Mouse (Mus musculus) liver, adult 2 months (tissue): ENCODE results near the gene Nudt17.

ENCODE experiments used
- CTCF ChIP-seq: fragments of 200-500 bp; IDR thresholded peaks from 2 replicates; pipeline ENCODE4 v1.5.1; 2011; ENCODE audit warnings: low read depth, low read length, control low read depth
- POLR2A ChIP-seq: fragments of 200-500 bp; IDR thresholded peaks from 2 replicates; pipeline ENCODE4 v1.6.1; 2011; ENCODE audit warnings: low read length, control low read depth; ENCODE audit not compliant: insufficient read depth; ENCODE audit errors: extremely low read depth

DNA sequence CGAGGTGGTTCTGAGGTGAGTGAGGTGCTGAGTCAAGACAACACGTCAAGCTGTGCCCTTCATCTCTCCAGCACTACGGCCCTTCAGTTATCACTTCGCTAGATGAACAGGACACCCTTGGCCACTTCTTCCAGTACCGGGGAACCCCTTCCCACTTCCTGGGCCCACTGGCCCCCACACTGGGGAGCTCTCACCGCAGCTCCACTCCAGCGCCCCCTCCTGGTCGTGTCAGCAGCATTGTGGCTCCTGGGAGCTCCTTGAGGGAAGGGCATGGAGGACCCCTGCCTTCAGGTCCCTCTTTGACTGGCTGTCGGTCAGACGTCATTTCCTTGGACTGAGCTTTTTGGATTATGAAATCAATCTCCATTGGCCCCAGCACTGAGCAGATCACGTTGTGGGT lies 3.6 kb downstream of the Nudt17 start:
- TF ChIP-seq POLR2A = no peak
- TF ChIP-seq CTCF = peak; percentile 54
